Mouse (Mus musculus): ENCODE data around the gene Il6ra.

DNA sequence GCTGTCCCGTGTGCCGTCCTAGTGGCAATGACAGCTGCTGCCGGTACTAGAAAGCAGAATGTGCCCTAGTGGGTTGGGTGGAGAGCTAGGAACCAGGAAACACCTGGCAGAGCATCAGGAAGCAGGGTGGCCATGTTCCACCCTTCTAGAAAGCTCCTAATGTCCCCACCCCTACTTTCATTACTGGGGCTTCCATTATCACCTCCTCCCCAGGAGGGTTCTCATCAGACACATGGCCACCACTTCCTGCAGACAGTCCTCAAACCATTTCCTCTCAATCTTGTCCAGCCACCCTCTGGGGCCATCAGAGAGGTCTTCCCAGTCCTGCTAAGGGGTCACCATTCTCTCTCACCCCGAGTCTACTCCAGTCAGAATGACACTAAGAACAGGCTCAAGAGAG, 48.4 kb upstream of the Il6ra start:
- no peak for TF ChIP-seq CTCF (IDR thresholded peaks at IDR 0.05; ENCODE audit: low read depth)
- TF ChIP-seq EP300 (IDR thresholded peaks at IDR 0.05; ENCODE audit: low read depth), result no peak
